Mouse (Mus musculus) activated CD4-positive, CD25-positive, alpha-beta regulatory T cell, adult 4 months (primary cell): ENCODE data around the gene Zkscan6. TPM values are rescaled to one million over a fixed set of nuclear protein-coding genes. Genes with fewer than 3 reads are reported as not detected.

Experiments
- ATAC-seq: one replicate; pipeline ENCODE4 v1.8.0; 2017
- polyA plus RNA-seq, 2 experiments: library from polyadenylated mRNA; unstranded; fragments of 100-300 nt; shearing (Covaris generic); gene quantifications; one replicate each; pipeline ENCODE4 v1.2.1; 2017

Gene Zkscan6
- 10 to 100 TPM in 1 of 2 experiments, 1 to 10 TPM in 1; 9.2 to 10.5 TPM for polyA plus RNA-seq

DNA sequence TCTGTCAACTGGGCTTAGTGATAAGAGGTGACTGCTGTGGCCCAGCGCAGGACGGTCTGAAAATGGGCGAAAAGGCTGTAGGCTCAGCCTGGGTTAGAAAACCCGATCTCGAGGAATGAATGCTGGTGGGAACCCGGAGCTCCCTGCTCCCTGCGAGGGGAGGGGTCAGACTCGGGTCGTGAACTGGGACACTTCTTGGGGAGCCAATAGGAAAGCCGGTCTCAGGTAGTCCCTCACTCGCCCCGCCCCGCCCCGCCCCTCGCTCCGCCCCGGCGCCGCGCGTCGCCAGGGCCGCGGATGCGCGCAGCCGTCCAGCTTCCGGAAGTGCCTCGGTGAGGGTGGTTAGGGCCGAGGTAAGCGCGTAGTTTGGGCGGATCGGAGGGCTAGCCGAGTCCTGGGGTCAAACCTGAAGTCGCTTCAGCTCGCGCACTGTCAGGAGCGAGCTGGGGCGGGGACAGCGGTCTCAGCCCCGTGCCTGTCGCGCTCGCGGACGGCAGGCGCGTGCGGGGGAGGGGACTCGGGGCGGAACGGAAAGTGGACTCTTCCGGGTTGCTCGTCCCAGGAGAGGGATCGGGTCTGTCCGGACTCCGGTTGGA, at the start of gene Zkscan6:
Gene Zkscan6 (plus strand): TSS at position 267 of the 596 bp plus-strand sequence.
- ATAC-seq = peak; percentile 85

DNA sequence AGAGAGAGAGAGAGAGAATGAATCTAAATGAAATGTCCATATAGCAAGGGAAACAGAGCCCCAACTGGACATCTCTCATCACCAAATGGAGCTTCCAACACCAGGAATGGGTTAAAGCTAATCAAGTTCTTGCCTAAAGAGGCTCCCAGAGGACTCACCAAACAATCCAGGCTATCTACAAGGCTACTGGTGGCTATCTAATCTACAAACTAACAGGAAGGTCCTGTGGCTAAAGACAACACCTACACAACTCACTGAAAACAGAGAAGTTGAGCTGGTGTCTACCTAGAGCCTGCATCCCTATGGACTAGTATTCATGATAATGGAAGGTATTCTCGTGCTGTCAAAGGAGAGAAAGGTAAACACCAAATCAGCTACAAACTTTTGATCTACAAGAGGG, 47.6 kb upstream of the Zkscan6 start:
- no peak for ATAC-seq

DNA sequence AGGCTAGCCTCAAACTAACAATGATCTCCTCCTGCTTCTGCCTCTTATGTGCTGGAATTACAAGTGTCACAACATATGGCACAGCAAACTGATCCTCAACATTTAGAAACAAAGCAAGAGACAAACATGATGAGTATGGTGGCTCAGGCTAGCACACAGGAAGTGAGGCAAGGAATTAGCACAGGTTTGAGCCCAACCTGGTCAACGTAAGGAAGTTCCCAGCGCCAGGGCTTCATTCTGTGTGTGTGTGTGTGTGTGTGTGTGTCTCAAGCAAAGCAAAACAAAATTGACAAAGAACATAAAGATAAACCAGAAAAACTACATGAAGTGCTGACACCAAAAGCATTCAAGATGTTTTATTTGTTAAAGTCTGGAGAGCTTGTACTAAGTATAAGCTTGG, 46.1 kb upstream of the Zkscan6 start:
- no peak for ATAC-seq

DNA sequence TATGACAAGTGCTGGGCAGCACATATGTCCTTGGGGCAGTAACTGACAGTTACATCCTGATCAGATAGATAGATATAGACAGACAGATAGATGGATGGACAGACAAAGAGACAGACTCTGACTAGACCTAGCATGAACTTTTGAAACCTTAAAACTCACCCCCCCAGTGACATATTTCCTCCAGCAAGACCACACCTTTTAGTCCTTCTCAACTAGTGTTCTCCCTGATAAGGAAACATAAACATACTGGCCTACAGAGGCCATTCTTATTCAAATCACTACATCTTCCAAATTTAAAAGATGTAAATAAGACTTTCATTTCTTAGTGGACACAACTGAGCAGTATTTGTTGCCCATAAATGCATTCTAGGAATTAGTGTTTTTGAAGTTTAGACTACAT, 38.5 kb upstream of the Zkscan6 start:
- ATAC-seq = no peak

DNA sequence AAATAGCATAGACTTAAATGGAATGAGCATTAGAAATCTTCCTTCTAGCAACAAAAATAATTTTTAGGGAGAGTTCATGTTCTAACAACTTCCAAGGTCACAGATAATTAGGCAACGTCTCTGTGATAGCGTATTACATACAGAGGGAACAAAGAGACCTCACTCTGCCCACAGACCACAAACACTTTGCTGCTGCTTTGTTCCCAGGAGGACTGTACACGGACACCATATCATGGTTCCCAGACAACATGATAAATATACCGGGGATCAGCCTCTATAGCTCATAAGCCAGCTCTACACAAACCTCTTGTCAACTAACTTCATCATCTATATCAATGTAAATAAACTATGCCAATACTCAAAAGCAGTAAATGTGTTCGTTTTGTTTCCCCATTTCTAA, 37.0 kb upstream of the Zkscan6 start:
- no peak for ATAC-seq

DNA sequence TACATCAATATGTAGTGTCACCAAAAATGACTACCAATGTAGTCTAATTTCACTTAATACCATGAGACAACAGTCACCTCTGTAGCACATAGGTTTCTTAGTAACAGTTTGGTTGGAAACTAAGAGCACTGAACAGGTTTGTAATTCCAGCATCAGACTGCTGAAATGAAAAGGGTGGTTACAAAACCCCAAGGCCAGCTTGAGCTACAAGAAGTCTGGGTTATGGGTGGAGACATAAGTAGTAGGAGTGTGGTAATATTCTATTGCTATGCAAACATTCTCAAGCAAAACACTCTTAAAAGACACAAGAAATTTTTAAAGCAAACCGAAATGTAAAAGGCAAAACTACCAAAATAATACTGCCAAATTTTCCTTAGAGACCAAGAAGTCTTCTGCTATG, 35.4 kb upstream of the Zkscan6 start:
- ATAC-seq = no peak

DNA sequence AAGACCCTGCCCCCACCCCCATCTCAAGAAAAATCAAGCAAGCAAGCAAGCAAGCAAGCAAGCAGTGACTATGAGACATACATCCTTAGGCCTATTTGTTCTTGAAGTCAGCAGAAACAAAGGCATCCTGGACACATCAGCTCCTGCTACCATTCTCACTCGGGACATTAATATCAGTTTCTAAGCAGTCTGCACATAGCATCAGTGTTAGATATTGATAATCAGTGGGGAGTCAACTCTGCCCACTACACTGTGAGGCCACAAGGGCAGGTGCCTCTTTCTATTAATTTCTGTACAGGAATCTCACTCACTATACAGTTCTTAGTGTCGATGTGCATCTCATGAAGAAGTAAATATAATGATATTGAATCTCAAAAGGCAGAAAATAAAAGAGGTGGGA, 33.4 kb upstream of the Zkscan6 start:
- no peak for ATAC-seq

DNA sequence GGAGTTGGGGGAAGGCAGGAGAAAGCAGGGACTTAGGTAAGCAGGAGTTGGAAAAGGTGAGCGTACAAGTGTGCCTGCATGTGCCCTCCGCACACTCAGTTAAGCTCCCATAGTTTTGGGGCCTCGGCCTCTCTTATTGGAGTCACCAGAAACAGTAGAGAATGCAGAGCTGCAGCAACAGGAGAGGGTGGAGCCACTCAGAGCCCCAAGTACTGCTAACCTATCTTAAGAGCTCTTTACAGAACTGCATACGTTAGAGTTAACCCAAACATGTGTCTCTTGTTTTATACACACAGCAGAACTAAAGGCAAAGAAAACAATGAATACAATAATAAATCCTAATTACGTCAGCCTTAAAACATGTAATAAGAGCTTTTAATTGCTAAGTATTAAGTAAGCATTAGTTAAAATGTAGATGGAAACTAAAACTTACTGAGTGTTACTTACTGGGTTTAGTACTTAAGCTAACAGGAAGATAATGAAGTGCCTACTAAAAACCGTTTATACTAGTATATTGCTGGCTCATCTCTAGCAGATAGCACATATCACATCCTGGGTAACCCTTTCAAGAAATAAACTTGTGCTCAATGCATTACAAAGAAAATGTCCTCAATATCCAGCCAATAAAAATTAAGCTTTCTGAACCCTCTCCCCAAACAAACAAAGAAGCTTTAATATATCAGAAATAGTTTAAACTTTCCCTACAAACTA, 32.9 kb upstream of the Zkscan6 start:
- no peak for ATAC-seq

DNA sequence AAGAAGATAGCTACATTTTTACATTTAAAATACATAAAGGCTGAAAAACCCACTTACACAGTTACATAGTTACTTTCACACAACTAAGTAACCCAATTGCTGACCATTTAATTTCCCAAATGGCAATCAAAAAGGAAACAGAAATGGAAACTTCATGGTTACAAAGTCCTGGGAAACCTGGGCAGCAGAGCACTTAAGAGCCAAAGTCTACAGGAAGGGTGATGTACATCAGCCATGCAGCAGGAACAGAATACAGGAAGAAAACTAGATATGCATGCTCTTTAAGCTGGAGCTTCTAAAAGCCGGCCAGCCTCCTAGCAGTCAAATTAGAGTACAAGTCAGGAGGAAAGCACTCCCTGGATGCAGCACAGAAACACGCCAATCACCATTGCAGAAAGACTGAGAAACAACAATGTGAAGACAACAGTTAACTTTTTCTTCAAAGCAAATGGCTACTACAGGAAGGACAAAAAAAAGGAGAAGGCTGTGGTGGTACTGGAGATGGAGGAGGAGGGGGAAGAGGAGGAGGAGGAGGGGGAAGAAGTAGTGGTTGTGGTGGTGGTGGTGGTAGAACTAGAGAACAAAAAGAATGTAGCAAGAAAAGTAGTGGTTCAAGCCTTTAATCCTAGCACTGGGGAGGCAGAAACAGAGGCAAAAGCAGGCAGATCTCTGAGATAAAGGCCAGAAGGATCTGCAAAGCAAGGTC, 29.9 kb upstream of the Zkscan6 start:
- ATAC-seq = no peak

DNA sequence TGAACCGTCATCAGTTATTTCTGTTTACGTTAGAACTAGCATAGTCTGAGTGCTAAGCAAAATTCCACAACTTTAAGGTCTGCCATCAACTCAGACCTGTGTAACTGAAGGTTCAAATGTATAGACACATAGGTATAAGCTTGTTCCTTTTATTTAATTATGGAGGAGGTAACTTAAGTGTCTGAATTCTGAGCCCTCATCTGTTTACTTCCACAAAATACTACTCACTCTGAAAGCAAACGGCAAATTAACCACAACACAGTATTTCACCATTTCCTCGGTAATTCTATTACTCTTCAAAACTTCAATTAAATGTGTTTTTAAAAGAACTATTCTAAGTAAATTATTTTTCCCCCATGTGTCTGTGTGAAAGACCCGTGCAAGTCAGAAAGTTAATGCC, 29.2 kb upstream of the Zkscan6 start:
- ATAC-seq = no peak

DNA sequence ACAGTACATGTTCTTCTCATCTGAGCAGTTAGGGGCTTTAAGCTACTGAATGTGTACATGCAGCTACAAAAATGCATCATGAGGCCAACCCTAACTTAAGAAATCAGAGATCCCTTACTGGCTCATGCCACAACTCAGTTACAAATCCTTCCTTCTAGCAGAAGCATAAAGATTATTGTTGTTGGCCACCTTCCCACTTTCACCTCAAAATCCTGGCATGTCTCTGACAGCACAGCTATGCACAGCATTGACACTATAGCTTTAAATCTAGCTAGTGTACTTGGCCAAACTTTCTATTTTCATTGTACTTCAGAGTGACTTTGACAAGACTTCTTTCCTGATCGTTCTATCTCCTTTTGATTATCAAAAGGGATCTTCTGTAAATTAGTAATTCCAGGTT, 27.9 kb upstream of the Zkscan6 start:
- no peak for ATAC-seq

DNA sequence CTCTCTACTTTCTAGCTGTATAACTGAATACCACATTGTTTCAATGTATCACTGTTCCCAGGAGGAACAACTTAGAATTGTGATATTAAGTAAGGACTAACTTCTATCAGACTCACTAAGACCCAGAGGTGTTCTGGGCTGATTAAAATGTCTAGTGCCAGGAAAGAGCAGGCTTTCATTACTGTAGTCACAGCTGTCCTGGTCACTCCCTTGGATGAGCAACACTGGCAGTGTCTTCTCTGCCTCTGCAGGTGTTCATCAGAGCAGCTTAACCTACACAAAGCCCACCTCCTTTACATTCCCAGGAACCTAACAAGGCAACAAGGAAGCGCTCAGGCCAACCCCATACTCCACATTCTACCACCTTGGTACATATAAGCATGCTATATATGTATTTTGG, 27.4 kb upstream of the Zkscan6 start:
- ATAC-seq = no peak

DNA sequence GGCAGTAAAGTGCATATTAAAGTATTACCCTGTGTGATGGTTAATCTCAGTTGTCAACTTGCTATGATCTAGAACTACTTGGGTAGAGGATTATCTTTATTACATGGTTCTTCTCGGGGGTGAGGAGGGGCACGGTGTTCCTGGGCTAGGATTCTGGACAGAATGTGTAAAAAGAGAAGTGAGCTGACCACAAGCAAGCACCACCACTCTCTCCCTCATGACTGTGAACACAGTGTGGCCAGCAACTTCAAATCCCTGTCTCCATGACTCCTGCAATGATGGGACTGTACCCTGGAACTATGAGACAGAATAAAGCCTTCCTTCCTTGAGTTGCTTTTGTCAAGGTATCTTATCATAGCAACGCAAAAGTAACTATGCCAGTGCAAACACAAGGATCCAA, 25.4 kb upstream of the Zkscan6 start:
- ATAC-seq = no peak

DNA sequence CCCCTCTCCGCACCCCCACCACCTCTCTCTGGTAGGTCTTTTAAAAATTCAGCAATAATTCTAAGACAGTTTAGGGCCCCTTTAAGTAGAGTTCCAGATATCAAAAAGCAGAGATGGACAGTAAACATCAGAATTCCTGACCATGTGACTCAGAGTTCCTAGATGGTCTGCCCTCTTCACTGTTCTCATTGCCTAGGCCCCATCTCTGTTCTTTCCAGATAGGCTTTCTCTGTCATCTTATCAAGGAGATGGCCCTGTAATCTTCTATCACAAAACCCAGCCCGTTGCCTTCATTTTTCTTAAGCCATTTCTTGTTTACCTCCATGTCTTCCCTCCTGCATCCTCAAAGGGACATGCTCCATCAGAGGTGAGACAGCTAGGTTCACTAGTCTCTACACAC, 20.8 kb upstream of the Zkscan6 start:
- no peak for ATAC-seq

DNA sequence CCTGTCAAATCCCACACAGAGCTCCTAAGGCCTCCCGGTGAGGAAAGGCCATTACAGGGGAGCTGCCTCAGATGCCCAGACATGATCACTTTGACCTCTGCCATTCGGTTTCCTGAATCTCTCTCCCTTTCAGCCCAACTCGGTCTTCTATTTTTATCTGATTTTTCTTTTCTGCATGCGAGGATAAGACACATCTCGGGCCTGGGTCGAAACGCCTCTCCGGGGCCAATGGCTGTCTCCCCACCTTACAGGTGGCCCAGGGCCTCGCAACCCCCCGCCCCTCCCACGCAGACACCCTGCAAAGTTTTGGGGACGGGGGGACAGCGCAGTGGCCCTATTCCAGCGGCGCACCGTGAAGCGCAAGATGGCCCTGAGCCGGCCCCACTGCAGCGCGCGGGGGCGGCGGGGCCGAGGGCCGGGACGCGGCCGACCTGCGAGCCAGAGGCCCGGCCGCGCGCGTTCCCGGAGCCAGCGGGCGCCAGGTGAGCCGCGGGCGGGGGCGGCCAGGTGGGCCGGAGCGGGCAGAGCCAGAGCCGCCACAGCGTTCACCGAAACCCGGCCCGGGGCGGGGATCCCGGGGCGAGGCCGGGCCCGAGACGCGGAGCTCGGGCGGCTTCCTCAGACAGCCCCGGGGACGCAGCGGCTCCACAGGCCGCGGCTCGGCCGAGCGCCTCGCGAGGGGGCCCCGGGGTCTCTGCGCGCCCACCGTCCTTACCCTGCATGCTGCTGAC, 19.4 kb upstream of the Zkscan6 start:
- ATAC-seq = peak; percentile 48

DNA sequence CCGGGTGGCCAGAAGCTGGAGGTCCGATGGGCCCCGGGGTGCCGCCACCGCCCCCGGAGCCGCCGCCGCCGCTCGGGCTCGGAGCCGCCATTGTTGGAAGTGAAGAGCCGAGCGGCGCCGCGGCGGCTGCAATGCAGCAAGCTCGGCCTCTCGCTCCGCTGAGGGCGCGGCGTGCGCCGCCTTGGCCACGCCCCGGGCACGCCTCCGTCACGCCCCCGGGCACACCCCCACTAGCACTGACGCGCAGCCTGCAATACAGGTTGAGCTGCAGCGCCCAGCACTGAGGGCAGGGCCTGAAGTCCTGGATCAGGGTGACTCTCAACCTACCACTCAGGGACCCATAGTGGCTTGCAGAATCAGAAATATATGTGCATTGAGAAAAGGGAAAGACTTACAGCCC, 18.8 kb upstream of the Zkscan6 start, which contains the start of gene Map2k4:
Gene Map2k4 (minus strand): TSS at position 144 of the 400 bp plus-strand sequence.
- peak; percentile 98 for ATAC-seq

DNA sequence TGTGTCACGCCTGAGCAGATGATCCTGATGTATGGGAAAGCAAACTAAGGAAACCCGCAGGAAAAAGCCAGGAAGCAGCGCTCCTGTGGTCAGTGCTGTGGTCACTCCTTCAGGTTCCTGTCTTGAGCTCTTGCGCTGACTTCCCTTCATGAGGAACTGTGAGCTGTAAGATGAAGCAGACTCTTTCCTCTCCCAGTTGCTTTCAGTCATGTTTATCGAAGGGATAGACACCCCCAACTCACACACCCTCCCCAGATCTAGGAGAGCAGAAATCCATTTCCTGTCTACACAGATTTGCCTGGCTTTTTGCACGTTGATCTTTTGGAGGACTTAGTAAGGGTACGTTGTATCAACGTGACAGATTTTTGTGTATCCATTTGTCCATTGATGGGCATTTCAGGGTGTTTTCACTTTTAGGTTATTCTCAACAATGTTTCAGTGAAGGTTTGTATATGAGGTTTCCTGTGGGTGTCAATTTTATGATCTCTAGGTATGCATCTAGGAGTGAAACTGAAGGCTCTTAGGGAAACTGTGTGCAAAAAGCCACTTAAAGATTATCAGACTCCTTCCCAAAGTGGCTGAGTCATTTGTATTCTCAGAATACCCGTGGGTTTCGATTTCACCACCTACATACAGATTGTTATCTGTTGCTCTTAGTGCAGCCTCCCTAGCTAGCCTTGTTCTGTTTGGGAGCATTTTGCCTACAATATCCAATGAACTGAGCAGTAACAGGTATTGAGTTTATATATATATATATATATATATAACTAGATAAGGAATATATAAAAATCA, 12.4 kb upstream of the Zkscan6 start:
- peak; percentile 84 for ATAC-seq

DNA sequence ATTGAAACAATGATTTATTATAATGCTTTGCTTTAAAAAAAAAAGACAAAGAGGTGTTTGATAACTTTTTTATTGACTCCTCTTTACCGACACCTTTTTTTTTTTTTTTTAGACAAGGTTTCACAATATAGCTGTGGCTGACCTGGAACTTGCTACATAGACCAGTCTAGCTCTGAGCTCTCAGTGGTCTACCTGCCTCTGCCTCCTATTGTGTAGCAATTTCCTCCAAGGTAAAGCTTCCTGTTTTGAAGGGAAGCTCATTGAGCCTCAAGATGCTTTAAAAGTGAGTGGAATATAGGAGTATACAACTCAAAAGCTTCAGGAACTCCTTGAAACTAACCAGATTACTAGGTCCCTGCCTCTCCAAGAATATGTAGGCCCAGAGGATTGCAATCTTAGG, 11.1 kb upstream of the Zkscan6 start:
- no peak for ATAC-seq

DNA sequence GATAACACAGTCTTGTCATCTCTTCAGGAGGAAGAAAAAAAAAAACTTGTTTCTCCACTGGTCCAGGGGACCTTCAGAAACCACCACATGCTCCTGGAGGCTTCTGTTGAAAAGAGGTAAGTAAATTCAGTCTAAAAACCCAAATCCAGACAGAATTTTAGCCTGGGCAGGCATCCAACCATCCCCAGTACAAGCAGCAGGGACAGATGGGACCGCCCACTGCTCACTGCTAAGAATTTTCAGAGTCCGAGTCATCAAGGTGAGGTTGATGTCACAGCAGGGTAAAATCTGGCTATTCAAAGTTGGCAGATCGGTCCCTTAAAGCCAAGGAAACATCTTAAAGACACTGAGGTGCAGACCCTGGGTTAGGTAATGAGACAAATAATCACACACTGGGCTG, 5.1 kb upstream of the Zkscan6 start:
- ATAC-seq = no peak

DNA sequence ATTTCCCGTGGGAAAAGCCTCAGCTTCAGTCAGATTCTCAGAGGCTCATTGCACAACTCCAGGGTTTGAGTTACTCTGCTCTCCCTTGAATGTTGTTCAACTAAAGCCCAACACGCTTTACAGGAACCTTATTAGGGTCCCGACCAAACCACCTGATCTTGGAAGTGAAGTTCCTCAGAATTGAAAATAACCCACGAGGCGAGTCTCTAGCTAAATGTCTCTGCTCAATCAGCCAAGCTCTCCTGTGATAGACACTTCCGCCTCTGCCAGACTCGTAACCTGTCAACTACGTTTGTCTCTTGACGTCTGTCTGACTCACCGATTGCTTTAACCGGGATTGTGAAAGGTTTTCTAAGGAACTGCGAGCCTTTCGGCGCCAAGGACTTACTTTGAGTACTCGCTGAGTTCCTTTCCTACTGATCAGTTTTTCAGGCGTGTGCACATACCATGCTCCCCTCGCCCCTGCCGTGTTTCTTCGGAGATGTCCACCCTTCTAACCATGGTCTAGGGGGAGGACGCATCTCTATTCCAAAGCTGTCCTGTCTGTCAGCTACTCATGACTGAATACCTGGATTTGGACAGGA, 562 bp upstream of the Zkscan6 start:
- ATAC-seq = peak; percentile 57

DNA sequence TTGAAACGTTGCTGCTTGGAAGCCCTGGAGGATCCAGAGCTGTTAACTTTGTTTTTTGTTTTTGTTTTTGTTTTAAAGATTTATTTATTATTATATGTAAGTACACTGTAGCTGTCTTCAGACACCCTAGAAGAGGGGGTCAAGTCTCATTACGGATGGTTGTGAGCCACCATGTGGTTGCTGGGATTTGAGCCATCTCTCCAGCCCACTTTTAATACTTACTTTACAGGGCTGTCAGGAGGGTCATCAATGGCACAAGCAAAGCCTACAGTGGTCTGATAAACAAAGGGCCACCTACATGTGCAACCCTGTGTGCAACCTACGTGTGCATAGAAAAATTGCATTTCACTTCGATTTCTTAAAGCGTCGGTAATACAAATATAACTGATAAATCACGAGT, 626 bp downstream of the Zkscan6 start:
- ATAC-seq = no peak

DNA sequence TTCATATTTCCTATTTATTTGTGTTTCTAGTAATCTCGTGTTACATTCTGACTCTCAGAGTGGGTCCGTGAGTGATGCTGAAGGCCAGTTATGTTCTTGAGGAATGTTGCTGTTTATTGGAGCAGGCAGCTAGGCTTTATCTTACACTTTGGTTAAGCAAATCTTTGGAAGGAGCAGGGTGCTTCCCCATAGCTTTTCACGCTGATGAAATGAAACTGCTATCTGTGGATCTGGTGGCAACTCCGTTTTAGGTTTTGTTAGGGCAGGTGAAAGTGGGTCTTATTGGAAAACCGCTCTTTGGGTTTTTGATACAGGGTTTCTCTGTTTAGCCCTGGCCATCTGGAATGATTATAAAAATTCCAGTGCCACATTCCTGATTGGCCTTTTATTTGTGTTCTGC, 5.1 kb downstream of the Zkscan6 start:
- no peak for ATAC-seq
